Mouse (Mus musculus) embryonic facial prominence, embryonic 12.5 days (tissue): ENCODE measurements at regions not wholly inside any gene's neighbourhood (a gene's known extent, or its start where the extent isn't known, plus 50 kb on each side); places are given as distances from the start of the nearest gene placed in this dataset.
A peak's percentile ranks its signal among the peaks of the same experiment; 100 is the strongest.

ENCODE experiments used
- ATAC-seq: fragments of 200-750 bp; cut with Nextera tagmentation; 2 replicates; pipeline ENCODE4 v1.8.0; 2017; ENCODE audit not compliant: insufficient number of reproducible peaks, insufficient read depth, low FRiP score, low TSS enrichment
- H3K27ac ChIP-seq: fragments of 300-500 bp; sonication (generic); 2 replicates; pipeline ENCODE4 v1.5.1; 2016; ENCODE audit warnings: mild to moderate bottlenecking
- H3K27me3 ChIP-seq: fragments of 300-500 bp; sonication (generic); 2 replicates; pipeline ENCODE4 v1.6.1; 2016; ENCODE audit warnings: mild to moderate bottlenecking, moderate library complexity
- H3K36me3 ChIP-seq: fragments of 300-500 bp; sonication (generic); 2 replicates; pipeline ENCODE4 v1.6.1; 2016; ENCODE audit warnings: mild to moderate bottlenecking
- H3K4me1 ChIP-seq: fragments of 300-500 bp; sonication (generic); 2 replicates; pipeline ENCODE4 v1.6.1; 2016
- H3K4me2 ChIP-seq: fragments of 300-500 bp; sonication (generic); replicated peaks from 2 replicates; pipeline ENCODE4 v1.6.1; 2016; ENCODE audit warnings: mild to moderate bottlenecking, moderate library complexity
- H3K4me3 ChIP-seq: fragments of 300-500 bp; sonication (generic); 2 replicates; pipeline ENCODE4 v1.5.1; 2016; ENCODE audit warnings: mild to moderate bottlenecking
- H3K9ac ChIP-seq: fragments of 300-500 bp; sonication (generic); 2 replicates; pipeline ENCODE4 v1.6.1; 2016; ENCODE audit warnings: mild to moderate bottlenecking, moderate library complexity
- H3K9me3 ChIP-seq: fragments of 300-500 bp; sonication (generic); 2 replicates; pipeline ENCODE4 v1.6.1; 2016; ENCODE audit warnings: mild to moderate bottlenecking, moderate library complexity
- WGBS: fragments of 180-500 bp; shearing (Covaris S2); methylation state at CpG from one replicate; pipeline ENCODE4 v1.1.7; 2016; 5-methylcytosine and 5-hydroxymethylcytosine counted together

DNA sequence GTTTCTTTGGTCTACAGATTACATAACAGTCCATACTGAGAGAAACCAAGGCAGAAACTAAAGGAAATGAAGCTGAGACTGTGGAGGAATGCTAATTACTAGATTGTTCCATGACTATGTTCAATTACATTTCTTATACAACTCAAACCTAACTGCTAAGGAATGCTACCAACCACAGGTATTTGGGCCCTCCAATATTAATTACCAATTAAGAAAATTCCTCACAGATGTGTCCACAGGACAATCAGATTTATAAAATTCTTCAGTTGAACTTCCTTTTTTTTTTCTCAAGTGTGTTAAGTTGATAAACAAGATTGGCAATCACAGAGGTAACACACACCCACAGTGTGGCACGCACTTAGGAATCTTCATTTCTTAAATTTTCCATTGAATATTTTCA lies 196.8 kb upstream of the A730009L09Rik start:
- no peak overlapping the region for H3K4me2 ChIP-seq
- H3K36me3 ChIP-seq, result no peaks in the 10 kb centered on the region
- no peak overlapping the region for H3K27ac ChIP-seq
- no peak overlapping the region for H3K4me3 ChIP-seq
- H3K4me1 ChIP-seq, result no peaks in the 10 kb centered on the region
- 77% methylated on average over 1 of the region's 1 CpGs for WGBS
- H3K9ac ChIP-seq, result no peak overlapping the region
- H3K9me3 ChIP-seq, result no peaks in the 10 kb centered on the region
- ATAC-seq, result no peak
- H3K27me3 ChIP-seq, result no peaks in the 10 kb centered on the region

DNA sequence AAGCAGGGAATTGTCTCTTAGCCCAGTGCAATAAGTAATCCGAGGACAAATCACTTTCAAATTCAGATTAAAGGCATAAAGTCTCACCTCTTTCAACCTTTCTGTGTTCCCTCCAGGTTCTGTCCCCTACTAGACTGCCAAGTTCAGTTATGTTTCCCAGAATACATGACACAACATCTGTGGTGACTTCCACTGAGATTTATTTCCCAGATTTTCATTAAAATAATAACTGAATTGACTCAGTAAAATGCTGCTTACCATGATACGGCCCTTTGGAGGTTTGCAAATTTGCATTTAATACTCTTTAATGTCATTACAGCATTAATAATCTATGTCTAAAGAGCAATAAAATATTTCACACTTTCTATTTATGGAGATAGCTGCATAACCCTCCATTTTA lies 193.4 kb upstream of the A730009L09Rik start:
- 58% methylated on average over 2 of the region's 2 CpGs for WGBS
- no peaks in the 10 kb centered on the region for H3K4me1 ChIP-seq
- no peak overlapping the region for H3K4me2 ChIP-seq
- no peak overlapping the region for H3K9ac ChIP-seq
- no peak for ATAC-seq
- no peak overlapping the region for H3K27ac ChIP-seq
- no peaks in the 10 kb centered on the region for H3K27me3 ChIP-seq
- no peaks in the 10 kb centered on the region for H3K9me3 ChIP-seq
- no peak overlapping the region for H3K4me3 ChIP-seq
- no peaks in the 10 kb centered on the region for H3K36me3 ChIP-seq

DNA sequence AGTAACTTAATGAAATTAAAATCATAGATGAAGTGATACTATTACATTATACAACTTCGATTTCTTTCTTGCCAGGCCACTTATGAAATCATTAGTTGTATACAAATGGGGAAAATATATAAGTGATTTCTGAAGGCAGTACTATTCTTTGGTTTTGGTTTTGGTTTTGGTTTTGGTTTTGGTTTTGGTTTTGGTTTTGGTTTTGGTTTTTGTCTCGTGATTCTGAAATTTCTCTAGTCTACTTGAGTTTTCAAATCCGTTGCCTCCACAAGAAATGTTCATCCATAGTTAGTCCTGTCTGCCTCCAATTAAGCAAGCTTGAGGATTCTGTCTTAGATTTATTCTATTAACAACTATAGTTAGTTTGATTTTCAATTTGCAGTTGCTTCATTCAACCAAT lies 184.6 kb upstream of the A730009L09Rik start:
- ATAC-seq, result no peak
- H3K27ac ChIP-seq, result no peak overlapping the region
- WGBS, result 85% methylated on average over 3 of the region's 3 CpGs
- H3K9ac ChIP-seq, result no peak overlapping the region
- H3K4me2 ChIP-seq, result no peak overlapping the region
- H3K4me3 ChIP-seq, result no peak overlapping the region
- H3K27me3 ChIP-seq, result no peaks in the 10 kb centered on the region
- no peaks in the 10 kb centered on the region for H3K36me3 ChIP-seq
- H3K9me3 ChIP-seq, result no peaks in the 10 kb centered on the region
- no peaks in the 10 kb centered on the region for H3K4me1 ChIP-seq

- ATAC-seq, result no peak
- WGBS, result 66% methylated on average over 4 of the region's 4 CpGs
- H3K36me3 ChIP-seq, result no peaks in the 10 kb centered on the region
These were observed 168.8 kb upstream of the A730009L09Rik start for GRCm38 (mm10) chr16:84346089-84346488.

DNA sequence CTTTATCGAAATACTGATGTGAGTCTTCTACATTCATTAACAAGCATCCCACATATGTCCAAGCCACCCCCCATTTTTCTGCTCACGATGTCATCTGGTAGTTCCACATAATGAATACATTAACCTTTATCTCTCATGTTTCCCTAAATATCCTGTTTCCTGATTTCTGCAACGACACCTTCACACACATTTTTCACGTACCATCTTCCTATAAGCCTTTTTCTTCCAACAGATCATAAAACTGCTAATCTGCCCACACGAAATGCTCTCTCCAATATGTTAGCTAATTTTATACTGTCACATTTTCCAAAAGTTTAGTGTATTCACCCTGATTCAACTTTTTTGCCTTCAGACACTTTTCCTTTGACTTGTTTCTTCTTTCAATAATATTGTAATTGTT lies 159.8 kb upstream of the A730009L09Rik start:
- H3K9me3 ChIP-seq, result no peaks in the 10 kb centered on the region
- no peak overlapping the region for H3K4me3 ChIP-seq
- no peak overlapping the region for H3K9ac ChIP-seq
- H3K4me1 ChIP-seq, result no peaks in the 10 kb centered on the region
- no peak overlapping the region for H3K27ac ChIP-seq
- no peaks in the 10 kb centered on the region for H3K36me3 ChIP-seq
- WGBS, result 88% methylated on average over 5 of the region's 5 CpGs
- ATAC-seq, result no peak
- H3K27me3 ChIP-seq, result no peaks in the 10 kb centered on the region
- H3K4me2 ChIP-seq, result no peak overlapping the region

More at GRCm38 (mm10) chr16:84346089-84346488, 168.8 kb upstream of the A730009L09Rik start:
- no peaks in the 10 kb centered on the region for H3K9me3 ChIP-seq
- no peaks in the 10 kb centered on the region for H3K4me1 ChIP-seq
- no peak overlapping the region for H3K9ac ChIP-seq
- no peak overlapping the region for H3K4me3 ChIP-seq
- H3K4me2 ChIP-seq, result no peak overlapping the region
- no peaks in the 10 kb centered on the region for H3K27me3 ChIP-seq
- H3K27ac ChIP-seq, result no peak overlapping the region

- Histone ChIP-seq H3K4me2 (no peak overlapping the region), H3K4me3 (no peak overlapping the region), H3K27ac (no peak overlapping the region), H3K36me3 (no peaks in the 10 kb centered on the region), H3K9ac (no peak overlapping the region), H3K9me3 (no peaks in the 10 kb centered on the region), H3K27me3 (no peaks in the 10 kb centered on the region), H3K4me1 (no peaks in the 10 kb centered on the region)
- no peak for ATAC-seq
- 82% methylated on average over 6 of the region's 6 CpGs for WGBS
These were observed 149.0 kb upstream of the A730009L09Rik start for GRCm38 (mm10) chr16:84365969-84366368.

GRCm38 (mm10) chr16:84368928-84369682 lies 145.8 kb upstream of the A730009L09Rik start:
- WGBS, result 79% methylated on average over 9 of the region's 9 CpGs
- ATAC-seq, result no peak
- no peak overlapping the region for H3K4me3 ChIP-seq
- no peak overlapping the region for H3K4me2 ChIP-seq
- H3K9me3 ChIP-seq, result no peaks in the 10 kb centered on the region
- no peaks in the 10 kb centered on the region for H3K36me3 ChIP-seq
- no peaks in the 10 kb centered on the region for H3K4me1 ChIP-seq
- no peak overlapping the region for H3K9ac ChIP-seq
- no peaks in the 10 kb centered on the region for H3K27me3 ChIP-seq
- no peak overlapping the region for H3K27ac ChIP-seq

- no peak overlapping the region for H3K4me3 ChIP-seq
- H3K27me3 ChIP-seq, result no peaks in the 10 kb centered on the region
- no peaks in the 10 kb centered on the region for H3K9me3 ChIP-seq
- H3K36me3 ChIP-seq, result no peaks in the 10 kb centered on the region
- WGBS, result 54% methylated on average over 2 of the region's 2 CpGs
- H3K27ac ChIP-seq, result no peak overlapping the region
- no peaks in the 10 kb centered on the region for H3K4me1 ChIP-seq
- H3K4me2 ChIP-seq, result no peak overlapping the region
- no peak for ATAC-seq
- H3K9ac ChIP-seq, result no peak overlapping the region
These were observed 136.5 kb upstream of the A730009L09Rik start for GRCm38 (mm10) chr16:84378461-84378860.

GRCm38 (mm10) chr16:84391756-84392155 lies 123.2 kb upstream of the A730009L09Rik start:
- 34% methylated on average over 9 of the region's 9 CpGs for WGBS
- no peaks in the 10 kb centered on the region for H3K36me3 ChIP-seq

GRCm38 (mm10) chr16:84394895-84395294 lies 120.0 kb upstream of the A730009L09Rik start:
- Histone ChIP-seq H3K4me1 (peaks cover 4% of the 10 kb centered on the region; the same call in 1 of the 2 replicates), H3K27me3 (no peaks in the 10 kb centered on the region), H3K9ac (no peak overlapping the region), H3K27ac (no peak overlapping the region), H3K4me2 (no peak overlapping the region), H3K36me3 (no peaks in the 10 kb centered on the region), H3K9me3 (no peaks in the 10 kb centered on the region), H3K4me3 (no peak overlapping the region)
- ATAC-seq, result peak; percentile 28; the same call in 1 of the 2 replicates
- 87% methylated on average over 3 of the region's 3 CpGs for WGBS

More at GRCm38 (mm10) chr16:84391756-84392155, 123.2 kb upstream of the A730009L09Rik start:
- Histone ChIP-seq H3K27me3 (no peaks in the 10 kb centered on the region), H3K4me2 (no peak overlapping the region), H3K9me3 (no peaks in the 10 kb centered on the region), H3K4me3 (no peak overlapping the region), H3K27ac (no peak overlapping the region), H3K9ac (no peak overlapping the region), H3K4me1 (peaks cover 4% of the 10 kb centered on the region; the same call in 1 of the 2 replicates)
- no peak for ATAC-seq

DNA sequence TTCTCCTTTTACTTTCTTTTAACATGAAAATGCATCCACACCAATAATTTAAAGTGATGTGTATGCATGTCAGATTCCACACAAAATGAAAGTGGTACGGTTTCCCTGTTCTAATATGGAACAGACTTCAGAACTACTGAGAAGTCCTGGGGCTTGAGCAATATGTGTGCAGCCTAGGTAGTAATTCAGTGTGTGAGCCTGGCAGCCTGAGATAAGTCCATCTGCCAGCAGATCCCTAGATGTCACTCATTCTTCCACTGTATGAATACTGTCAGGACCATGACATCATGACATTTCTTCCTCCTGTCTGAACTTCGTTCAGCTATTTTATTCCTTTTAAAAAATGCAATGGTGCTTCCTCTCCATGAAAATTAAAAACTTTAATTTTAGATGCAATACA lies 93.3 kb upstream of the A730009L09Rik start:
- 73% methylated on average over 2 of the region's 2 CpGs for WGBS
- no peaks in the 10 kb centered on the region for H3K4me1 ChIP-seq
- H3K4me2 ChIP-seq, result no peak overlapping the region
- no peak overlapping the region for H3K4me3 ChIP-seq
- H3K9me3 ChIP-seq, result no peaks in the 10 kb centered on the region
- no peak for ATAC-seq
- no peaks in the 10 kb centered on the region for H3K36me3 ChIP-seq
- no peaks in the 10 kb centered on the region for H3K27me3 ChIP-seq
- no peak overlapping the region for H3K9ac ChIP-seq
- no peak overlapping the region for H3K27ac ChIP-seq

GRCm38 (mm10) chr16:84426990-84427540 lies 87.9 kb upstream of the A730009L09Rik start:
- H3K36me3 ChIP-seq, result no peaks in the 10 kb centered on the region
- no peak overlapping the region for H3K9ac ChIP-seq
- H3K4me3 ChIP-seq, result no peak overlapping the region
- no peak overlapping the region for H3K4me2 ChIP-seq
- H3K27me3 ChIP-seq, result no peaks in the 10 kb centered on the region
- no peak for ATAC-seq
- no peaks in the 10 kb centered on the region for H3K4me1 ChIP-seq
- WGBS, result 84% methylated on average over 7 of the region's 7 CpGs
- no peaks in the 10 kb centered on the region for H3K9me3 ChIP-seq
- H3K27ac ChIP-seq, result no peak overlapping the region
